Mouse (Mus musculus) C2C12 (cell line): ENCODE data around the gene Lefty1.

Source experiments
- CEBPB ChIP-seq: IDR thresholded peaks from one replicate; pipeline ENCODE4 v1.6.1; 2011; ENCODE audit warnings: low read depth, mild to moderate bottlenecking, control low read depth, moderate library complexity
- CTCF ChIP-seq: IDR thresholded peaks from one replicate; pipeline ENCODE4 v1.5.1; 2011; ENCODE audit not compliant: control insufficient read depth, insufficient read depth, insufficient read length
- FOSL1 ChIP-seq: IDR thresholded peaks from one replicate; pipeline ENCODE4 v1.8.0; 2011; ENCODE audit warnings: mild to moderate bottlenecking, low read length; ENCODE audit not compliant: poor library complexity, insufficient read depth, severe bottlenecking
- MAX ChIP-seq: IDR thresholded peaks from one replicate; pipeline ENCODE4 v1.6.1; 2011; ENCODE audit warnings: mild to moderate bottlenecking, control low read depth
- MYOD1 ChIP-seq: IDR thresholded peaks from one replicate; pipeline ENCODE4 v1.6.1; 2011; ENCODE audit warnings: low read depth; ENCODE audit not compliant: control insufficient read depth, insufficient read length
- MYOG ChIP-seq: IDR thresholded peaks from one replicate; pipeline ENCODE4 v1.6.1; 2011; ENCODE audit not compliant: control insufficient read depth, insufficient read length; ENCODE audit errors: extremely low read depth
- USF1 ChIP-seq: IDR thresholded peaks from one replicate; pipeline ENCODE4 v1.6.1; 2011; ENCODE audit warnings: low read depth, mild to moderate bottlenecking, control low read depth, moderate library complexity

GRCm38 (mm10) chr1:180941726-180942125 is 6.9 kb downstream of the Lefty1 start:
- TF ChIP-seq CTCF = no peak
- no peak for TF ChIP-seq MAX
- no peak for TF ChIP-seq CEBPB
- no peak for TF ChIP-seq MYOG
- TF ChIP-seq USF1 = no peak
- TF ChIP-seq MYOD1 = no peak
- no peak for TF ChIP-seq FOSL1
